Mouse (Mus musculus): ENCODE data around the gene Fam186a. TPM values are rescaled to one million over a fixed set of nuclear protein-coding genes. Genes with fewer than 3 reads are reported as not detected.
"Not testable (repeated sequence)": the region's sequence is repeated elsewhere in the genome, so short reads cannot be mapped to it uniquely, and the experiment has no call there.

Gene Fam186a
- polyA plus RNA-seq, 1 experiment from 2014 or later, result not detected

DNA sequence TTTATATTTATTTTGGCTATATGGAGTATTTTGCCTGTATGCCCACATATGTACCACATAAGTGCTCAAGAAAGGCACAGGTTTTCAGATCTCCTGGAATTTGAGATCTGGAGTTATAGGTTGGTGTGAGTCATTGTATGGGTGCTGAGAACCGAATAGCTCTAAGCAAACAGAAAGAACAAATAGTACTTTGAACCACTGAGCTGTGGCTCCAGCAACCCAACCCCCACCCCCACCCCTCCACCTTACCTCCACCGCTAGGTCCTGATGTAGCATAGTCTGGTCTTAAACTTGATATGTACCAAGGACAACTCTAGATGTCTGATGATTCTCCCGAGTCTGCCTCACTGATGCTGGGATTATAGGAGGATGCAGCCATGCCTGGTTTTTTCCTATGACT lies 49.6 kb downstream of the Fam186a start:
- Histone ChIP-seq H3K27ac (replicated peaks) (no peak overlapping the region), H3K36me3 (no peaks in the 10 kb centered on the region), H3K4me3 (no peak overlapping the region), H3K4me1 (replicated peaks) (no peaks in the 10 kb centered on the region), H3K4me2 (no peak overlapping the region), H3K27me3 (no peaks in the 10 kb centered on the region), H3K9me3 (no peaks in the 10 kb centered on the region), H3K9ac (no peak overlapping the region)
- no peak for ATAC-seq (ENCODE audit: low read depth)
- 70% methylated on average over 3 of the region's 3 CpGs for WGBS

DNA sequence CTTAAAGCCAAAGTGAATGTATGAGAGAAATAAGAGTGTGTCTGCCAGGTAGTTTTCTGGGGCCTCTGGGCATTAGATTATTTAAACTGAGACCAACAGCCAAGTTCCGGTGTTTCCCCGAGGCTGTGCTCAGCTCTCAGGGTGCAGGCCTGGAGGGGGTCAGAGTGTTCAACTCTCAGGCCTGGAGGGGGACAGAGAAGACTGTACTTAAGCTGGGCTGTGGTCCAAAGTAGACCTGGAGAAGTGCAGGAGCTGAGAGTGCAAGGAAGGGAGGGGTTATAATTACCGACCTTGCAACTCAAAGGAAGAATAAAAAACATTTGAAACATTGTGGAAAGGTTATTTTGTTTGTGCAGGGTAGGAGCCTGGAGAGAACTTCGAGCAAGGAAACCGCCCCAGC lies 52.2 kb downstream of the Fam186a start:
- Histone ChIP-seq H3K4me1 (replicated peaks) (no peaks in the 10 kb centered on the region), H3K36me3 (no peaks in the 10 kb centered on the region), H3K27ac (replicated peaks) (no peak overlapping the region), H3K4me2 (no peak overlapping the region), H3K4me3 (no peak overlapping the region), H3K27me3 (no peaks in the 10 kb centered on the region), H3K9me3 (no peaks in the 10 kb centered on the region), H3K9ac (no peak overlapping the region)
- ATAC-seq (ENCODE audit: low read depth), result no peak
- 78% methylated on average over 5 of the region's 5 CpGs for WGBS

GRCm38 (mm10) chr15:99911785-99912184 lies 55.1 kb downstream of the Fam186a start:
- Histone ChIP-seq H3K9ac (no peak overlapping the region), H3K27ac (replicated peaks) (no peak overlapping the region), H3K27me3 (no peaks in the 10 kb centered on the region), H3K4me1 (replicated peaks) (0 out of 2 replicates have a peak, but pooled peaks cover 3% of the 10 kb centered on the region), H3K4me3 (no peak overlapping the region), H3K36me3 (no peaks in the 10 kb centered on the region), H3K4me2 (no peak overlapping the region), H3K9me3 (no peaks in the 10 kb centered on the region)
- no peak for ATAC-seq (ENCODE audit: low read depth)
- 96% methylated on average over 4 of the region's 4 CpGs for WGBS

DNA sequence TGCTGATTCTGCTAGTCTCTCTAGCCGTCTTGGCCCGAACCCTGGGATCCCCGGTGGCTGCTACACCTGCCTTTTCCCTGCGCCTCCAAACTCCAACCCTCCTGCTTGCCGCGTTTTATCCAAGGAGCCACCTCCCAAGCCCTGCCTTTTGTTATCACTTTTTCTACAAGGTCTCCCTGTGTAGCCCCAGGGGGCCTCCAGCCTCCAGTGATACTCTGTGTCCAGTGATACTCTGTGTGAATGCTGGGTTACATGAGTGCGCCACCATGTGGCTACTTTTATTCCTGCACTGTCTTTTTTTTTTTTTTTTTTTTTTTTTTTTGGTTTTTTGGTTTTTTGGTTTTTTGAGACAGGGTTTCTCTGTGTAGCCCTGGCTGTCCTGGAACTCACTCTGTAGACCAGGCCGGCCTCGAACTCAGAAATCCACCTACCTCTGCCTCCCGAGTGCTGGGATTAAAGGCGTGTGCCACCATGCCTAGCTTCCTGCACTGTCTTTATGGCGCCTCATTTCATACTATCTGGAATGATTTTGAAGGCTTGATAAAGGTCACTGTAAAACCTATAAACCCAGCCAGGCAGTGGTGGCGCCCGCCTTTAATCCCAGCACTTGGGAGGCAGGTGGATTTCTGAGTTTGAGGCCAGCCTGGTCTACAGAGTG lies 57.4 kb downstream of the Fam186a start:
- 41% methylated on average over 14 of the region's 14 CpGs for WGBS
- not testable (repeated sequence) for H3K4me2 ChIP-seq; H3K36me3 ChIP-seq; H3K27me3 ChIP-seq; H3K4me1 ChIP-seq (replicated peaks); ATAC-seq (ENCODE audit: low read depth); H3K27ac ChIP-seq (replicated peaks); H3K9ac ChIP-seq; H3K4me3 ChIP-seq; H3K9me3 ChIP-seq

- 0 out of 2 replicates have a peak, but pooled peaks cover 3% of the 10 kb centered on the region for H3K4me1 ChIP-seq (replicated peaks)
- no peak overlapping the region for H3K4me3 ChIP-seq
- no peaks in the 10 kb centered on the region for H3K27me3 ChIP-seq
- H3K27ac ChIP-seq (replicated peaks), result no peak overlapping the region
- WGBS, result 68% methylated on average over 1 of the region's 1 CpGs
- no peak overlapping the region for H3K4me2 ChIP-seq
- no peak overlapping the region for H3K9ac ChIP-seq
- H3K36me3 ChIP-seq, result no peaks in the 10 kb centered on the region
- ATAC-seq (ENCODE audit: low read depth), result no peak
- no peaks in the 10 kb centered on the region for H3K9me3 ChIP-seq
Observed at GRCm38 (mm10) chr15:99907514-99907913, 59.3 kb downstream of the Fam186a start.

- no peak overlapping the region for H3K4me3 ChIP-seq
- H3K4me2 ChIP-seq, result no peak overlapping the region
- 0 out of 2 replicates have a peak, but pooled peaks cover 3% of the 10 kb centered on the region for H3K4me1 ChIP-seq (replicated peaks)
- 91% methylated on average over 4 of the region's 4 CpGs for WGBS
- H3K9ac ChIP-seq, result no peak overlapping the region
- no peaks in the 10 kb centered on the region for H3K36me3 ChIP-seq
- no peak overlapping the region for H3K27ac ChIP-seq (replicated peaks)
- H3K27me3 ChIP-seq, result no peaks in the 10 kb centered on the region
- no peaks in the 10 kb centered on the region for H3K9me3 ChIP-seq
- ATAC-seq (ENCODE audit: low read depth), result no peak
Observed at GRCm38 (mm10) chr15:99907041-99907440, 59.8 kb downstream of the Fam186a start.

GRCm38 (mm10) chr15:99904841-99905240 lies 62.0 kb downstream of the Fam186a start:
- ATAC-seq (ENCODE audit: low read depth), result no peak
- 0 out of 2 replicates have a peak, but pooled peaks cover 3% of the 10 kb centered on the region for H3K4me1 ChIP-seq (replicated peaks)
- no peak overlapping the region for H3K9ac ChIP-seq
- H3K4me2 ChIP-seq, result no peak overlapping the region
- H3K4me3 ChIP-seq, result no peak overlapping the region
- H3K36me3 ChIP-seq, result no peaks in the 10 kb centered on the region
- H3K27me3 ChIP-seq, result no peaks in the 10 kb centered on the region
- no peak overlapping the region for H3K27ac ChIP-seq (replicated peaks)
- no peaks in the 10 kb centered on the region for H3K9me3 ChIP-seq
- 71% methylated on average over 9 of the region's 9 CpGs for WGBS

DNA sequence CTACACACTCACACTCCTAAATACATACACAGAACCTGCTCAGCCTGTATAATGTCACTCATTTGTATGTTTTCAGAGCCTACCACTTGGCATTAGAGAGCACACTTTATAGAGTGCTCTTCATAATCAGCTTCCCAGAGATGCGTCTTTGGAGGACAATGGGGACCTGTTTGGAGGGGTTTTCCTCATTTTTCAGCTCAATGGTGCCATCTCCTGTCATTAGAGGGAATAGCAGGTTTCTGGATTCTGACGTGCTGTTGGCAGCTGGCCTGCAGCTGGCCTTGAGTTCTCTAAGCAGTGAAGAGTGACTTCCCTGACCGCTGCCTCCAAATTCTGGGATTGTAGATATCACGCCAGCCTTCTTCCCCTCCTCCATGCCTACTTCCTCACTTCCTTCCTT lies 62.5 kb downstream of the Fam186a start:
- H3K4me2 ChIP-seq, result no peak overlapping the region
- H3K9ac ChIP-seq, result peak overlapping the region; percentile 53; the same call in 1 of the 2 replicates
- 0 out of 2 replicates have a peak, but pooled peaks cover 3% of the 10 kb centered on the region for H3K4me1 ChIP-seq (replicated peaks)
- 11% methylated on average over 4 of the region's 4 CpGs for WGBS
- H3K27ac ChIP-seq (replicated peaks), result 0 out of 2 replicates have a peak overlapping the region, but pooled peaks have one; percentile 33
- no peaks in the 10 kb centered on the region for H3K36me3 ChIP-seq
- H3K27me3 ChIP-seq, result no peaks in the 10 kb centered on the region
- no peaks in the 10 kb centered on the region for H3K9me3 ChIP-seq
- no peak overlapping the region for H3K4me3 ChIP-seq
- peak; percentile 86 for ATAC-seq (ENCODE audit: low read depth)

DNA sequence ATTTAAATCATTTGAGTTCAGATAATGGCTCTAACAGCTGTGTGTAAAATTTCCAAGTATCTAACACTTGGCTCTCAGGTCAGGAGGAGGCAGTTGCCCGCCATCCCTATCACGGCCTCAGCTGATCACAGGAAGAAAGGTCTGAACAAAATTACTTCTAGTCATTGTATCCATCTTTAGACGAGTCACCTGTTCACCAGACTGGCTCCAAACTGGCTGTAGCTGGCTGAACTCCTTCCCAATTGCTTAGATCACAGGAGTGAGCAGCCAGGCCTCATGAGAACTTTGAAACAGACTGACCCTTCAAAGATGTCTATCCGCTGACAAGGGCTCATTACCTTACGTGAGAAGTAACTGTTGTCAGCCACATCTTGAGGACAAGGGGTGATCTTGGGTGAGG lies 63.6 kb downstream of the Fam186a start:
- H3K9ac ChIP-seq, result no peak overlapping the region
- H3K4me3 ChIP-seq, result no peak overlapping the region
- no peak for ATAC-seq (ENCODE audit: low read depth)
- 90% methylated on average over 5 of the region's 5 CpGs for WGBS
- no peak overlapping the region for H3K27ac ChIP-seq (replicated peaks)
- no peaks in the 10 kb centered on the region for H3K36me3 ChIP-seq
- no peaks in the 10 kb centered on the region for H3K4me1 ChIP-seq (replicated peaks)
- H3K9me3 ChIP-seq, result no peaks in the 10 kb centered on the region
- no peaks in the 10 kb centered on the region for H3K27me3 ChIP-seq
- H3K4me2 ChIP-seq, result no peak overlapping the region

DNA sequence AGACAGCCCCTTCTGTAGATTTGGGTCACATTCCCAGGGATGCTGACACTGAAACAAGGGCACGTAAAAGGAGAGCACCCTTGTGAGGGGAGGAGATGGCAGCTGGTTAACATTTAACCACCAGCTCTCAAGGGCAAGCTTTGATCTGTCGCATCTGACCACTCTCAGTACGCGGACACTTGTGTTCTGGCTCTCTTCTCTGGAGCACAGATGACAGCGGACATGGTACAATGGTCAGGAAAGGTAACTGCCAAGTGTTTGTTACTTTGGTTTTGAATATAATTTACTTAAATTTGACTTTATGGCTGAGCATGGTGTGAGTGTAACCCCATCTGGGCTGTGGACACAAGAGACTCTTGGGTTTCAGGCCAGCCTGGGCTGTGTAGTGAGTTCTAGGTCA lies 64.1 kb downstream of the Fam186a start:
- ATAC-seq (ENCODE audit: low read depth), result no peak
- Histone ChIP-seq H3K36me3 (no peaks in the 10 kb centered on the region), H3K4me2 (no peak overlapping the region), H3K27me3 (no peaks in the 10 kb centered on the region), H3K9me3 (no peaks in the 10 kb centered on the region), H3K4me3 (no peak overlapping the region), H3K4me1 (replicated peaks) (no peaks in the 10 kb centered on the region), H3K9ac (no peak overlapping the region), H3K27ac (replicated peaks) (no peak overlapping the region)
- 60% methylated on average over 5 of the region's 5 CpGs for WGBS

- H3K9ac ChIP-seq, result no peak overlapping the region
- no peaks in the 10 kb centered on the region for H3K4me1 ChIP-seq (replicated peaks)
- H3K4me2 ChIP-seq, result no peak overlapping the region
- ATAC-seq (ENCODE audit: low read depth), result no peak
- no peaks in the 10 kb centered on the region for H3K9me3 ChIP-seq
- H3K4me3 ChIP-seq, result no peak overlapping the region
- H3K27me3 ChIP-seq, result no peaks in the 10 kb centered on the region
- no peaks in the 10 kb centered on the region for H3K36me3 ChIP-seq
- H3K27ac ChIP-seq (replicated peaks), result no peak overlapping the region
Observed at GRCm38 (mm10) chr15:99896621-99897020, 70.2 kb downstream of the Fam186a start.

- H3K4me1 ChIP-seq (replicated peaks), result peaks cover 11% of the 10 kb centered on the region
- 93% methylated on average over 1 of the region's 3 CpGs for WGBS
- no peak overlapping the region for H3K4me3 ChIP-seq
- no peaks in the 10 kb centered on the region for H3K9me3 ChIP-seq
- no peak for ATAC-seq (ENCODE audit: low read depth)
- H3K9ac ChIP-seq, result no peak overlapping the region
- H3K27me3 ChIP-seq, result no peaks in the 10 kb centered on the region
- no peak overlapping the region for H3K4me2 ChIP-seq
- no peak overlapping the region for H3K27ac ChIP-seq (replicated peaks)
- H3K36me3 ChIP-seq, result no peaks in the 10 kb centered on the region
Observed at GRCm38 (mm10) chr15:99891355-99891754, 75.5 kb downstream of the Fam186a start.
